Mouse (Mus musculus) small intestine, adult 2 months (tissue): ENCODE data around the gene Itgav.

ENCODE experiments used
- CTCF ChIP-seq: fragments of 200-500 bp; IDR thresholded peaks from 2 replicates; pipeline ENCODE4 v1.5.1; 2012; ENCODE audit warnings: low read depth, mild to moderate bottlenecking, control low read depth, inconsistent platforms, low read length, moderate library complexity, mixed read lengths; ENCODE audit not compliant: insufficient replicate concordance, insufficient read length; ENCODE audit errors: extremely low read depth
- POLR2A ChIP-seq: fragments of 200-500 bp; IDR thresholded peaks from 2 replicates; pipeline ENCODE4 v1.6.1; 2012; ENCODE audit warnings: low read depth, mild to moderate bottlenecking, control low read depth, inconsistent platforms, low read length, moderate library complexity

DNA sequence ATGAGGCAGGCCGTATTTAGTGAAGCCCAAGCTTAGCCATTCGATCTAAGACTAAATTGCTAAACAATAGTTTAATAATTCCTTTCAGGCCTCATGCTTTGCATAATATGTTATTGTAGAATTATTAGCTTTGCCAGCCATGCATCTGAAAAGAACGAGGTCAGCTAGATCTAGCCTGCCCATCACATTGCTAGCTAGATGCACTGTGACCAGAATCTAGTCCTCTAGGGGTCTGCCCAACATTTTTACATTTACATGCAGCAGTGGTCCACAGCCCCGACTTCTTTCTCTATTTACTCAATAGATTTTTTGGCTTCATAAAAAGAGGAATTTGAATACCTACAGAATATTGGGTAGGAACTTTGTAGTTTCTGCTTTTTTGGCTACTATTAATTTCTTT is 67.9 kb downstream of the Itgav start:
- no peak for TF ChIP-seq POLR2A
- no peak for TF ChIP-seq CTCF
